Mouse (Mus musculus) skeletal muscle tissue, adult 2 months (tissue): ENCODE data around the gene Gm8180.
"Not testable (repeated sequence)": the region's sequence is repeated elsewhere in the genome, so short reads cannot be mapped to it uniquely, and the experiment has no call there.

Source experiments
- DNase-seq: peaks from one replicate; pipeline ENCODE4 v3.0.0-alpha.2; 2012; ENCODE audit warnings: low read depth, low spot score

The Gm8180 gene

DNA sequence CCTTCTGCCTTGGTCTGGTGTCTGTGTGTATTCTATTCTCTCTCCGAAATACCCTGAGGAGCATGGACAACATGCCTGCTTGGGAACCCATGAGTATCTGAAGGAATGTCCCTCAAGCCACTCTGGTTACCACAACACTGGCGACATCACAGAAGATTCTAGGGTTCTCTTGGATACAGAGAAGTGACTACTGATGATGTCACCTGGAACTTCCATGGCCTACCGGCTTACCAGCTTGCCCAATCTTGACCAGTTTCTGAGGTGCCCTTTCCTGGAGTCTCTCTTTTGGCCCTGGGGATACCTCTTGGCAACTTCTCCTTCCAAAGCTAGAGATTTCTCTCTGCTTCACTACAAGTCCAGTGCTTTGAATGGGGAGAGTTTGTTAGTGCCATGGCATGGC is at the start of gene Gm8180:
Gene Gm8180, minus strand, starts transcription at position 101 of the 400 bp plus-strand sequence.
- DNase-seq, result not testable (repeated sequence)

DNA sequence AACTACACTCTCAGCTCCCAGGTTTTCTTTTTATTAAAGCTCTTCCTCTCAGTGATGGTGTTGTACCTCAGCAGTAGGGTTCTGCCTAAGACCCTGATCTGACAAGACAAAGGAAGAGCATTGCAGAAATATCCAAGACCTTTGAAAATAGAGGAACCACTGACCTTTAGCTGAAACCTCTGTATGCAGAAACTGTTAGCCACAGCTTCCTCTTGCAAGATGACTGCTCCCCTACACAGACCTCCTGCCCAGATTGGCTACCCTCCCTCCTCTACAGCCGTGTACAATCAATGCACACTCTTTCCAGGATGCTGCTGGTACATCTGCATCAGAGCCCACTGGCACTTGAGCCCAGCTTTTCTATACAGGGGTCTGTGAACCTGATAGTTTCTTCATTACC is 45.8 kb upstream of the Gm8180 start:
- not testable (repeated sequence) for DNase-seq

DNA sequence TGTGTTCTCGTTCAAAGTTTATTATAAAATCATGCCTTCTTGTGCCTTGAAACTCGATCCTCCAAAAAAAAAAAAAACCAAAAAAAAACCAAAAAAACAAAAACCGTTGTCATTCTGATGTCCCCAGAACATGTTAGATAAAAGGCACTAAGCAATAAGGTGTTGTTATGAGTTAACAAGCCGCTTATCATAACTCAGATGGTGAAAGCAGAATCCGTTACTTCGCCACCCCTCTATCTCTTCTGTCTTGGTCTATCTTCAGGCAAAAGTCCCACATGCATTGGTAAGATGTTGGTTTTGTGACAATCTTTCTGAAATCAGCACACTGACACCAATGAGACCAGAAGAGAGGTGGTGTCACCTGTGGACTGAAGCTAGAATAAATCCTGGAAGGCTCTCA is 39.6 kb upstream of the Gm8180 start:
- DNase-seq, result not testable (repeated sequence)

DNA sequence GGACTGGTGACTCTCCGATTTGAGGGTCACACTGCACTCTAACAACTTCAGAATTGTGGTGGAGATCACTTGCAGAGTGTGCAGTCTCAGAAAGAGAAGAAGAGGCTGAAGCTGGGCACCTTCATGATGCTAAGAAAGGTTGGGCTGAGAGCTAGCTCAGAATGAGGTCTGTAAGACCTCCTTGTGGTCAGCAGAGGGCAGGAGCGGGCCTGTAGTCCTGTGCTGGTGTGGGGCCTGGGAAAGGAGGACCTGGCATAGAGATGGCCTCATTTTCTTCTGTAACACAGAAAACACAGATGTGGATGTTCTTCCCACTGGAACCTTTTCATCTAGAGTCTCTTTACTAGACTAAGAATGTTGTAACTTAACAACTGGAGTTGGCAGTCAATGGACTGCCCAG is 37.3 kb upstream of the Gm8180 start:
- not testable (repeated sequence) for DNase-seq

DNA sequence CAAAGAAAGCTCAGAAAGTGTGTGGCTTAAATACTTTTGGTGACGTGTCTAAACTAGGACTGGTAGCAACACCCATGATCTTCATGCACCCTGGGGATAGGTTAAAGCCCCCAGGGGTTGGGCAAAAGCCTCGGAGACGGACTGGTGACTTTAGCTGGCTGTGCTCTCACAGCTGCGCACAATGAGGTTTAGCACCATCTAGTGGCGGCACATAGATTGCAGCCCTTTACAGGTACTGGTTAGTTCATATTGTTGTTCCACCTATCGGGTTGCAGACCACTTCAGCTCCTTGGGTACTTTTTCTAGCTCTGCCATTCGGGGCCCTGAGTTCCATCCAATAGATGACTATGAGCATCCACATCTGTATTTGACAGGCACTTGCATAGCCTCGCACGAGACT is 27.9 kb upstream of the Gm8180 start:
- DNase-seq, result not testable (repeated sequence)

DNA sequence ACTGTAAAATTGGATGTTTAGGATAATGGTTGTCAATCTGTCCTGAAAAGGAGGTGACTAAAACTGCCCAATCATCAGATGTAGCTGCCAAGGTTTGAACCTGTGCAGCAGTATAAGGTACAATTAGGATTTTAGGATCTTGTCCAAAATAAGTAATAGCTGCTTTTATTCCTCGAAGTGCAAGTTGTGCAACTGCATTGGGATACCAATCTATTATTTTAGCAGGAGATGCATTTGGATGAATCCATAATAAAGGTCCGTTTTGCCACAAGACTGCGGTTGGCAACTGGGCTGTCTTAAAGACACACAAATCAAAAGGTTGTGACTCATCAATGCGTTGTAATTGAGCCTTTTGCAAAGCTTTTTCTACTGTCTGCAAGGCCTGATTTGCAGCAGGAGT is 23.6 kb upstream of the Gm8180 start:
- DNase-seq, result not testable (repeated sequence)

DNA sequence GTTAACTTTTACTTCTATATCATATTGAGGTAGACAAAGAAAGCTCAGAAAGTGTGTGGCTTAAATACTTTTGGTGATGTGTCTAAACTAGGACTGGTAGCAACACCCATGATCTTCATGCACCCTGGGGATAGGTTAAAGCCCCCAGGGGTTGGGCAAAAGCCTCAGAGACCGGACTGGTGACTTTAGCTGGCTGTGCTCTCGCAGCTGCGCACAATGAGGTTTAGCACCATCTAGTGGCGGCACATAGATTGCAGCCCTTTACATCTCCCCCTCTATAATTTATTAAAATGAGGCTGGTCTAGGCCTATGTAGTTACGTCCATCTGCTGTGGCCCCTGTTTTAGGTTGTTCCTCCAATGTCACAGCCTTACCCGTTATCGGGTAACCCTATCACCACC is 19.9 kb upstream of the Gm8180 start:
- not testable (repeated sequence) for DNase-seq

DNA sequence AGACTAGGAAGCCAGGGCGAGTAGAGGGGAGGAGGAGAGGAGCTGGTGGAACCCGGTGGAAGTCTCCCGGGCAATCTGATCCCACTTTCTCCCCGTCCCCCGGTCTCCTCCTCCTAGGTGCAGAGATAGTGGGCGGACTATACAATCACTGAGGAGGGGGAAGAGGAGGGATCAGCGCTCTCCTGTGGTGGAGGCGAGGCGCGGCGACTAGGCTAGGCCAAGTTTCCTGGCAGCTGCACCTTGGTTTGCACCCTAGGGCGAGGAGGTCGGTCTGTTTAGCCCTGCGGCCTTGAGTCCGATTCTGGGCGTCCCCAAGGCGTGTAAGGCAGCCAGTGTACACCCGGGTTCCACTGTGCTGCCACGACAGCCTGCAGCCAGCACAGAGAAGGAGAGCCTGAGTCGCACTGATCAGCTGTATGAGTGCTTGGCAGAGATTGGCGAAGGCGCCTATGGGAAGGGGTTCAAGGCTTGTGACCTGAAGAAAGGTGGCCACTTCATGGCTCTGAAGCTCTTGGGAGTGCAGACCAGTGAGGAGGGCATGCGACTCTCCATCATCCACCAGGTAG is 12.4 kb upstream of the Gm8180 start:
- not testable (repeated sequence) for DNase-seq

DNA sequence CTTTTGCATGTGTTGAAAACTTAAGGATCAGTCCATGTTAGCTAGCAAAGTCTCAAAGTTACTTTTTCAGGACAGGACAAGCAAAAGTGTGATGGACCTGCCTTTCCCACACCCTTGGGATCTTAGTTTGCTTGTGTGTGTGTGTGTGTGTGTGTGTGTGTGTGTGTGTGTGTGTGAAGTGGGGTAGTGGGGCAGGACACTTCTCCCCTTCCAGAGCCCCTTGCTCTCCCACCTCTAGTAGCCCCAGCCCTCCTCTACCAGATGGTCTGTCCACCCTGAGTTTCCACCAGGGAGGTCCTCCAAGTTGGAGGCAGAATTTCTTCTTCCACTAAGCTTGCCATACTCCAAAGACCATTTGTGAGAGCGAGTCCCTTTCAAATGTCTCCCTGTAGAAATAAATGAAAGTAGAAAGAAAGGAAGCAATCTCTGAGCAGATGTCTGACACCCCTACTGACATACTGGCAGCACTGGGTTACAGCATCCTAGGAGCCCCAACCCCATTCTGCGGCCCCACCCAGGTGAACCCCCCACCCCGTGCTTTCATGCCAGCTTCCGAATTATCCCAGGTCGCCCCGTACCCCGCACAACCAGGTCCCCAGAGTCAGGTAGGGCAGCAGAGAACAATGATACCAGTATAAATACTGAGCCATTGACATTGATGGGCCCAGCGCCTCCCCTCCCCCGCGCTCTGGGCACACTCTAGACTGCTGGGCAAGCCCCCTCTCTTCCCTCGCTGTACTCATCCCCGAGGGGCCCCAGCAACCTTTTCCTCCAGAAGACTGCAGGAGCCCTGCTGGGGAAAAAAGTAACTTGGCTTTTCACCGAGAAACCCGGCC is 11.7 kb upstream of the Gm8180 start:
- no peak for DNase-seq

DNA sequence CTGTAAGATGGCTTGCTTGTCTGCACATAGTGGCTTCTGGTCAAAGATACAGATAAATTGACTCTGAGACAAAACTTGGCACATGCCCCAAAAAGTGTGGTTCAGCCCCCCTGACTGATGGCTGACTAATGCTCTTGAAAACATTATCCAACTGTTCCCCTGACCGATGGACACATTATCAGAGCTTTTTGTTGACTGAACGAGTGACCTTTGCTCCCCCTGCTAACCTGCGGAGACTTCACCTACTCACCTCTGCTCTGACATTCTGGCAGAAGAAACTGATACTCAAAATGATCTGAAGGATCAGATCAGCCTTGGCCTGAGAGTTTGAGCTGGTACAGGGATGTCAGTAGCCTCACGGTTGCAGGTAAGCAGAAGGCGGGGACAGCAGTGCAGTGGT is 9.3 kb upstream of the Gm8180 start:
- DNase-seq, result not testable (repeated sequence)

DNA sequence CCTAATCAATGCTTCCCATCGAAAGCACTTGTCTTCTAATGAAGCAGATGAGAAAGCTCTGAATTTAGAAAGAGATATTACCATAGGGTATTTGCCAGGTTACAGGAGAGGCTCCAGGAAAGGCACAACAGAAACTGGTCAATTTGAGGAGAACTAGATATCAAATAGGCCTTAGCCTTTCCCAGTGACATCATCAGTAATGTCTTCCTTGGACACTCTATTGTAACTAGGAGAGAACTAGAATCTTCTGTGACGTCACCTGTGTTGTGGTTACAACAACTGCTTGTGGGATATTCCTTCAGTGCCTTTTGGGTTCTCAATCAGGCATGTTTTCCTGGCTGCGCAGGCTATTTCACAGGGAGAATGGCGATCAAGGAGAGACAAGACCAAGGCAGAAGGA is 37.0 kb downstream of the Gm8180 start, which contains the start of gene Gm6526:
Gene Gm6526, plus strand, starts transcription at position 301 of the 400 bp plus-strand sequence.
- not testable (repeated sequence) for DNase-seq
